Mouse (Mus musculus) CH12.LX (cell line): ENCODE results near the gene Anks1b. TPM values are rescaled to one million over a fixed set of nuclear protein-coding genes. Genes with fewer than 3 reads are reported as not detected.

Experiments used
- DNase-seq: peaks from one replicate; pipeline ENCODE4 v3.0.0-alpha.2; 2013; ENCODE audit errors: extremely low read depth
- H3K27ac ChIP-seq: 2 replicates; pipeline ENCODE4 v1.5.1; 2012; ENCODE audit warnings: low read depth, mild to moderate bottlenecking, control low read depth, moderate library complexity; ENCODE audit not compliant: insufficient read depth
- H3K27me3 ChIP-seq: replicated peaks from 2 replicates; pipeline ENCODE3; 2012; ENCODE audit warnings: inconsistent platforms
- H3K36me3 ChIP-seq, 2 experiments: replicated peaks in 1 of 2; 2 replicates each; pipeline versions ENCODE3 to v1.6.1; 2012; ENCODE audit warnings: inconsistent platforms in 1 of 2, low read length in 1 of 2, mild to moderate bottlenecking in 1 of 2, mixed read lengths in 1 of 2, moderate library complexity in 1 of 2; ENCODE audit not compliant: control insufficient read depth in 1 of 2, insufficient read depth in 1 of 2
- H3K4me1 ChIP-seq, 2 experiments: 2 replicates each; pipeline ENCODE4 v1.6.1; 2012; ENCODE audit warnings: inconsistent platforms in 1 of 2, moderate library complexity in 1 of 2; ENCODE audit not compliant: insufficient read depth in 2 of 2, control insufficient read depth in 1 of 2
- H3K4me2 ChIP-seq: 2 replicates; pipeline ENCODE4 v1.6.1; 2012; ENCODE audit warnings: low read depth, mild to moderate bottlenecking, control low read depth; ENCODE audit not compliant: poor library complexity, insufficient read depth, severe bottlenecking
- H3K4me3 ChIP-seq, 3 experiments: fragments of 150-350 bp in 1 of 3; sonication (generic) in 1 of 3; replicated peaks in 1 of 3; 2 replicates each; pipeline versions ENCODE3 to v1.5.1; 2011 to 2012; ENCODE audit warnings: low read depth in 2 of 3, low read length in 2 of 3, mild to moderate bottlenecking in 2 of 3, moderate library complexity in 2 of 3, control low read depth in 1 of 3, improper control_type of control experiment in 1 of 3, inconsistent platforms in 1 of 3, mixed read lengths in 1 of 3; ENCODE audit not compliant: poor library complexity in 1 of 3
- H3K79me2 ChIP-seq: replicated peaks from 2 replicates; pipeline ENCODE4 v1.6.1; 2012; ENCODE audit warnings: mild to moderate bottlenecking, moderate library complexity; ENCODE audit not compliant: control insufficient read depth, poor library complexity, insufficient read depth, severe bottlenecking; ENCODE audit errors: extremely low read depth
- H3K9ac ChIP-seq: 2 replicates; pipeline ENCODE4 v1.6.1; 2012; ENCODE audit warnings: low read depth, mild to moderate bottlenecking, control low read depth, moderate library complexity; ENCODE audit not compliant: insufficient read depth
- H3K9me3 ChIP-seq: replicated peaks from 2 replicates; pipeline ENCODE3; 2012; ENCODE audit warnings: low read length, inconsistent platforms, mixed read lengths
- BHLHE40 ChIP-seq: IDR thresholded peaks from 2 replicates; pipeline ENCODE4 v1.6.1; 2011; ENCODE audit warnings: mild to moderate bottlenecking, low read depth, low read length, improper control_type of control experiment
- CHD2 ChIP-seq: IDR thresholded peaks from 2 replicates; pipeline ENCODE4 v1.6.1; 2011; ENCODE audit warnings: low read length, improper control_type of control experiment
- CTCF ChIP-seq, 2 experiments: IDR thresholded peaks in 1 of 2; conservative IDR thresholded peaks in 1 of 2; 2 replicates each; pipeline ENCODE4 v1.5.1; 2011 to 2012; ENCODE audit warnings: low read depth in 2 of 2, low read length in 2 of 2, improper control_type of control experiment in 1 of 2, inconsistent platforms in 1 of 2, mild to moderate bottlenecking in 1 of 2, moderate library complexity in 1 of 2
- EP300 ChIP-seq: IDR thresholded peaks from 2 replicates; pipeline ENCODE4 v1.6.1; 2011; ENCODE audit warnings: low read length, improper control_type of control experiment
- ETS1 ChIP-seq: conservative IDR thresholded peaks from 2 replicates; pipeline ENCODE4 v1.6.1; 2012; ENCODE audit warnings: low read depth, mild to moderate bottlenecking, inconsistent platforms, low read length, improper control_type of control experiment, moderate library complexity
- HCFC1 ChIP-seq: IDR thresholded peaks from 2 replicates; pipeline ENCODE4 v1.6.1; 2012; ENCODE audit warnings: low read depth, mild to moderate bottlenecking, inconsistent platforms, low read length, improper control_type of control experiment
- JUN ChIP-seq: IDR thresholded peaks from 2 replicates; pipeline ENCODE4 v1.6.1; 2011; ENCODE audit warnings: low read depth, mild to moderate bottlenecking, low read length, improper control_type of control experiment, moderate library complexity; ENCODE audit not compliant: insufficient read depth
- JUND ChIP-seq: conservative IDR thresholded peaks from 2 replicates; pipeline ENCODE4 v1.6.1; 2011; ENCODE audit warnings: low read depth, low read length, improper control_type of control experiment
- MAX ChIP-seq: IDR thresholded peaks from 2 replicates; pipeline ENCODE4 v1.6.1; 2011; ENCODE audit warnings: low read length, improper control_type of control experiment
- MYC ChIP-seq: IDR thresholded peaks from 2 replicates; pipeline ENCODE4 v1.6.1; 2011; ENCODE audit warnings: low read depth, mild to moderate bottlenecking, improper control_type of control experiment, low read length
- PAX5 ChIP-seq: IDR thresholded peaks from 2 replicates; pipeline ENCODE4 v1.6.1; 2012; ENCODE audit warnings: low read length, inconsistent platforms, mixed read lengths
- POLR2A ChIP-seq: IDR thresholded peaks from 2 replicates; pipeline ENCODE4 v1.6.1; 2011; ENCODE audit warnings: low read depth, mild to moderate bottlenecking, improper control_type of control experiment, low read length
- POLR2AphosphoS2 ChIP-seq: IDR thresholded peaks from 2 replicates; pipeline ENCODE4 v1.6.1; 2011; ENCODE audit warnings: low read depth, low read length, improper control_type of control experiment
- RAD21 ChIP-seq: IDR thresholded peaks from 2 replicates; pipeline ENCODE4 v1.6.1; 2011; ENCODE audit warnings: low read depth, mild to moderate bottlenecking, low read length, improper control_type of control experiment, moderate library complexity
- RCOR1 ChIP-seq: conservative IDR thresholded peaks from 2 replicates; pipeline ENCODE4 v1.6.1; 2012; ENCODE audit warnings: low read depth, mild to moderate bottlenecking, inconsistent platforms, low read length, improper control_type of control experiment
- SIN3A ChIP-seq: IDR thresholded peaks from 2 replicates; pipeline ENCODE4 v1.6.1; 2012; ENCODE audit warnings: low read length, improper control_type of control experiment, inconsistent platforms
- SMC3 ChIP-seq: IDR thresholded peaks from 2 replicates; pipeline ENCODE4 v1.6.1; 2011; ENCODE audit warnings: low read depth, low read length, improper control_type of control experiment
- TCF12 ChIP-seq: IDR thresholded peaks from 2 replicates; pipeline ENCODE4 v1.6.1; 2014; ENCODE audit warnings: low read depth, mild to moderate bottlenecking, inconsistent platforms, low read length, improper control_type of control experiment
- USF1 ChIP-seq: IDR thresholded peaks from 2 replicates; pipeline ENCODE4 v1.6.1; 2014; ENCODE audit warnings: low read depth, mild to moderate bottlenecking, inconsistent platforms, low read length, improper control_type of control experiment
- ZC3H11A ChIP-seq: IDR thresholded peaks from 2 replicates; pipeline ENCODE4 v1.6.1; 2012; ENCODE audit warnings: low read depth, mild to moderate bottlenecking, inconsistent platforms, low read length, improper control_type of control experiment
- ZKSCAN1 ChIP-seq: IDR thresholded peaks from 2 replicates; pipeline ENCODE4 v1.6.1; 2012; ENCODE audit warnings: low read depth, inconsistent platforms, low read length, improper control_type of control experiment, borderline replicate concordance
- ZMIZ1 ChIP-seq: IDR thresholded peaks from 2 replicates; pipeline ENCODE4 v1.6.1; 2012; ENCODE audit warnings: low read depth, mild to moderate bottlenecking, inconsistent platforms, low read length, improper control_type of control experiment
- dilution Hi-C: fragments of 300-500 bp; cut with MboI; formaldehyde crosslinking; loops from 2 replicates; pipeline ENCODE4 v1.14.3; 2020; ENCODE audit warnings: low sequenced_read_pairs; ENCODE audit not compliant: extremely low pct_unique_long_range_greater_than_20kb, extremely low pct_ligation_motif_present
- in situ Hi-C: fragments of 300-500 bp; cut with MboI; formaldehyde crosslinking; loops from 3 replicates; pipeline ENCODE4 v1.14.3; 2019; ENCODE audit warnings: low sequenced_read_pairs, low pct_ligation_motif_present, low pct_unique_long_range_greater_than_20kb, mixed read lengths
- polyA plus RNA-seq: library from polyadenylated mRNA; unstranded; fragments of >175 nt; gene quantifications from 2 replicates; pipeline ENCODE4 v1.2.1, GENCODE M21; 2012; ENCODE audit warnings: low read depth; ENCODE audit not compliant: insufficient read length
- total RNA-seq, 2 experiments: library from RNA; depleted of rRNA; stranded (reverse); fragments of 300-350 nt in 1 of 2; fragments of >200 nt in 1 of 2; gene quantifications; 2 replicates each; pipeline ENCODE4 v1.2.3; 2012 to 2014

Gene Anks1b
- total and polyA plus RNA-seq, 3 experiments, result 0.17 TPM; not detected in 2

- H3K4me3 ChIP-seq, result no peak overlapping the region
- H3K27ac ChIP-seq, result no peak overlapping the region
- no peaks in the 10 kb centered on the region for H3K4me1 ChIP-seq
- H3K4me2 ChIP-seq, result no peak overlapping the region
- H3K27me3 ChIP-seq, result no peaks in the 10 kb centered on the region
- no peaks in the 10 kb centered on the region for H3K9me3 ChIP-seq
- no peak for TF ChIP-seq USF1
- no peak for TF ChIP-seq HCFC1
- no peak for TF ChIP-seq JUN
- no peak for TF ChIP-seq SMC3
- no peak for TF ChIP-seq CTCF (conservative IDR thresholded peaks at IDR 0.05 in 1 of 2, IDR thresholded peaks at IDR 0.05 in 1 of 2; ENCODE audit: low read depth in 2 of 2, low read length in 2 of 2)
- no peak for TF ChIP-seq RCOR1
- TF ChIP-seq ETS1, result no peak
- TF ChIP-seq MYC, result no peak
- no peak for TF ChIP-seq PAX5
- no peak for TF ChIP-seq EP300
- TF ChIP-seq, all 38 proteins: peak for 0
- dilution Hi-C loops (no loop called here), in situ Hi-C loops (no loop called here)
- Histone ChIP-seq H3K9ac (no peak overlapping the region), H3K36me3 (no peaks in the 10 kb centered on the region), H3K79me2 (no peaks in the 10 kb centered on the region)
- no peak for DNase-seq
Measured at GRCm38 (mm10) chr10:90757773-90758172, 884.5 kb downstream of the Anks1b start.

GRCm38 (mm10) chr10:90759929-90760328, 886.6 kb downstream of the Anks1b start:
- Histone ChIP-seq H3K4me2 (no peak overlapping the region), H3K36me3 (no peaks in the 10 kb centered on the region), H3K9ac (no peak overlapping the region), H3K4me3 (no peak overlapping the region), H3K4me1 (no peaks in the 10 kb centered on the region), H3K27ac (no peak overlapping the region), H3K27me3 (no peaks in the 10 kb centered on the region), H3K79me2 (no peaks in the 10 kb centered on the region), H3K9me3 (no peaks in the 10 kb centered on the region)
- DNase-seq, result no peak
- dilution Hi-C loops (no loop called here), in situ Hi-C loops (no loop called here)
- TF ChIP-seq TCF12 (no peak), ZMIZ1 (no peak), SIN3A (no peak), POLR2AphosphoS2 (no peak), BHLHE40 (no peak), RCOR1 (no peak), POLR2A (no peak), CHD2 (no peak), RAD21 (no peak), ZKSCAN1 (no peak), ZC3H11A (no peak), ETS1 (no peak), JUND (no peak), MAX (no peak)
